Mouse (Mus musculus): ENCODE results near the gene Ino80e.

Ino80e gene

GRCm38 (mm10) chr7:126856741-126857420 lies 5.3 kb downstream of the Ino80e start:
- DNase-seq (ENCODE audit: low spot score in 2 of 2) = peak; percentile 52 to 56

- DNase-seq (ENCODE audit: low spot score in 2 of 2) = no peak
These were observed 6.5 kb downstream of the Ino80e start for GRCm38 (mm10) chr7:126855641-126856040.

- DNase-seq (ENCODE audit: low spot score in 2 of 2) = no peak
These were observed 8.7 kb downstream of the Ino80e start for GRCm38 (mm10) chr7:126853454-126853853.

DNA sequence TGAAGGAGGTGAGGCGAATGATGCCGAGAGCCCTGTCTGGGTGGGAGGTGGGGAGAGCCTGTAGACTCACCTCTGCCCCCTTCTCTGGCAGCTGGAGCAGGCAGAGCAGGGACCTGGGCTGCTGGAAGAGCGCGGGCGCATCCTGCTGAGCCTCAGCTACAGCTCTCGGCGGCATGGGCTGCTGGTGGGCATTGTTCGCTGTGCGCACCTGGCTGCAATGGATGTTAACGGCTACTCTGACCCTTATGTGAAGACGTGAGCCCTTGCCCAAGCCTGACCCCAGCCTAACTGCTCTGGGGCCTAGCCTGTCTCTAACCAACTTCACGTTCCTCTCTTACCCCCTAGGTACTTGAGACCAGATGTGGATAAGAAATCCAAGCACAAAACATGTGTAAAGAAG lies 11.0 kb downstream of the Ino80e start:
- DNase-seq (ENCODE audit: low spot score in 2 of 2) = no peak

DNA sequence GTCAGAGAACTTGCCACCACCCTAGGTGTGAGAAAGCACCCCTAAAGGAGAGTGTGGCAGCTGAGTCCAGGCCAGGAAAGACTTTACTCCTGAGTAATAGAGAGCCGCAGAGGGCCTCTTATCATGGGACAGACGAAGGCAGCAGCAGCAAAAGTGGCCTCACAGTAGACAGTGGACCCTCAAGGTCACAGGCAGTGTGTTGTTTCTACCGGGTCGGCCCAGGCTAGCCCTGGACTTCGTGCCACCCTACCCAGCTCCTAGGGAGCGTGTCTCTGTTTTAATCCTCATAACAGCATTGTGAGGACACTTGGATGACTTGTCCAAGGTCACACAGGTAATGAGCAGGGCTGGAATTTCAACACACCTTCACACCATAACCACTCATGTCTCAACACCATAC lies 12.0 kb downstream of the Ino80e start:
- DNase-seq (ENCODE audit: low spot score in 2 of 2) = no peak

GRCm38 (mm10) chr7:126848794-126849193 lies 13.4 kb downstream of the Ino80e start:
- DNase-seq (ENCODE audit: low spot score in 2 of 2) = no peak

DNA sequence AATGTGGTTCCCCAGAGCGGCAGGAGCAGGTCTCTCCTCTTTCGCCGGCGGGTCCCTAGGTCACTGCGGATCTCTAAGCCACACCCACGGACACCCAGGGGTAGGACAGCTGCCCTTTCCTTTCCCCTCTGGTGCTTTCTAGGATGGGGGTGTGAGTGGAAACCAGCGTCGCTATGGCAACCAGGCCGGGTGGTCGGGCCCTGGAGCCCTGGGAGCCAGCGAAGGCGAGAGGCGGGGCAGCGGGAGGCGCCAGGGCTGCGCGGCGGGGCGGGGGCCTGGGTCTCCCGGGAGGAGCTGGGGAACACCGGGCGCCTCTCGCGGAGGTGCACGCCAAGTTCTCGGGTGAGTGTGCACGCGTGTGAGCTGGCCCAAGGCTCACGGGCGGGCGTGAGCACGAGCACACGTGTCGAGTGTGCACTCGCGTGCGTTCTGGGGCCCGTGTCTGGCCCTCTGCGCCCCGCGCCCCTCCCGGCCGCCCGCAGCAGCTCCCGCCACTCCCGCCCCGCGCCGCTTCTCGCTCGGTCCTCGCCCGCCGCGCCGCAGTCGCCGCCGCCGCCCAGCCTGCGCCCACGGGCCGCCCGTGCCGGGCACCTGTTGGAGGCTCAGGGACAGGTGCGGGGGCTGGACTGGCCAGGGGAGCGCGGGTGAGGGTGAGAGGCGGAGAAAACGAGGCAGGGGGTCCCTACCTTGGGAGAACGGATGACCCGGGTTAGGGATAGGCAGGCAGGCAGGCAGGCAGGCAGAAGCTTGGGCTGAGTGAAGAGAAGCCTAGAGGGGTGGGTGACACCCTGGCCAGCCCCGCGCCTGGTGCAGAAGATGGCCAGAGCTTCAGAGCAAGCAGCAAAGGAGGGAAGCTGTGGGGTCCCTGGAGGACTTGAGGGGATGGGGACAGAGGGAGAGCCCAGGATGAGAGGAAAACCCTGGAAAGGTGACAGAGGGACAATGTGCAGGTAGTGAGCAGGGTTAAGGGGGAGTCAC lies 14.5 kb downstream of the Ino80e start:
- no peak for DNase-seq (ENCODE audit: low spot score in 2 of 2)

- DNase-seq (ENCODE audit: low spot score in 2 of 2) = no peak
These were observed 15.1 kb downstream of the Ino80e start, which contains the start of gene Doc2a for GRCm38 (mm10) chr7:126847116-126847420. TSS of gene Doc2a (plus strand) at chr7:126847416.

DNA sequence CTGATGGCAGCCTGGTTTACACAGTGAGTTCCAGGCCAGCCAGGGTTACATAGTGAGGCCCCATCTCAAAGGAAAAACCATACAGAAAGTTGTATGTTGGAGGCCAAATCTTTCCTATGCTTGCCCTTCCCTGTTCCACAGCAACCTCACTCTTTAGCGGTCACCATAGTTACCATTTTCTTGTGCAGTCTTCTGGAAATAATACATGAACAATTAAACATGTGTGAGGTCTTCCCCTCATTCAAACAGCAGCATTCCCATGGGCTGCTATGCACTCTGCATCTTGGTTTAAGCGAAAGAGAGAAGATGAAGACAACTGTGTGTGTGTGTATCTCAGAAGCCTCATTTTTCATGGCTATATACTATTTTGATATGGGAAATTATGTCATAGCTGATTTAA lies 16.7 kb downstream of the Ino80e start:
- no peak for DNase-seq (ENCODE audit: low spot score in 2 of 2)

DNA sequence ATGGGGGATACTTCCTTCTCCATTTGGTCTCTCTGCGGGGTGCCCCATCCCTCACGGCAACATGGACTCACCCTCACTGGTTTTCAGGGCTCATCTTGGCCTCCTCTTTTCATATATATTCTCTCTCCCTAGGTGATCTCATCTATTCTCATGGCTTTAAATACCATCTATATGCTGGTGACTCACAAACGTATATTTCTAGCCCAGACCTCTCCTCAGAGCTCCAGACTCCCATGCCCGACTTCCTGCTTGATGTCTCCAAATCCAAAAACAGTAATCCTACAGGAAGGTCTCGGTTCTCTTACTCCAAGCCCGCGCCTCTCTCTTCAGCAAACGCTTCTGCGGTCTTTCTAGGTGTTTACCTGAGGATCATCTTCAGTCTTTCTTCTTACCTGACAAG lies 18.9 kb downstream of the Ino80e start:
- DNase-seq (ENCODE audit: low spot score in 2 of 2) = no peak

- DNase-seq (ENCODE audit: low spot score in 2 of 2) = no peak
These were observed 28.9 kb downstream of the Ino80e start for GRCm38 (mm10) chr7:126833294-126833693.

GRCm38 (mm10) chr7:126832036-126832598 lies 30.1 kb downstream of the Ino80e start:
- peak; percentile 74 to 86 for DNase-seq (ENCODE audit: low spot score in 2 of 2)

DNA sequence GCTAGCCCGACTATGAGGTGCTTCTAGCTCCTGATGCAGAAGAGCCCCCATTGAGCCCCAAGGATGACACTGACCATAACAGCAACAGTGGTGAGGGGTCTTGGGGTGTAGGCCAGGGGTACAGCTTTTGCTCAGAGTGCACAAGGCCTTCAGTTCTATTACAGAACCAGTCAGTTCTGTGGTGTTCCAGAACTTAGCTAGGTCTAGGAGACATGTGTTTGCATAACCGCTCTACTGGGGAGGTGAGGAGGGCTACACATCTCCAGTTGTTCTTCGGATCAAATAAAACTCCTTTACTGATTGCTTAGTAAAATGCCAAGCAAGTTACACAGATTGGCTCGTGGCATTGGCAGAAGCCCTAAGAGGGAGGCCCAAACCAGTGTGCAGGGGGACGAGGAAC lies 30.6 kb downstream of the Ino80e start, which contains the start of gene 4930451I11Rik:
TSS of gene 4930451I11Rik (minus strand) at position 101 of the 400 bp plus-strand sequence.
- no peak for DNase-seq (ENCODE audit: low spot score in 2 of 2)

DNA sequence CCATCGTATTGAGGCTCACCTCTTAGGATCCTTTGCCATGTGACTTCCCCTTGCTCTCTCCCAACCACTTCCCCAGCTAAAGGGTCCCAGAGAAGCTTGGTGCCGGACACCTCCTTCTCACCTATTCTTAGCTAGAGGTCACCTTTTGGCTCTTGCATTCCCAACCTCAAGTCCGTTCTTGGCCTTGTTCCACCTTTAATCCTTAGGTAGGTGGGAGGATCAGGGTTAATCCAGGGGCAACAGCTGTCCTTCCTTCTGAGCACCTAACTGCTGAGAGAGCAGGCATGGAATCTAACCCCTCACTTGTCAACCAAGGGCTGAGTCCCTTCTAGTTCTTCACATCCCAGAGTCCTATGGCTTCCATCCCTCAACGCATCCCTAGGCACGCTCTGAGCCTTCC lies 36.2 kb downstream of the Ino80e start:
- DNase-seq (ENCODE audit: low spot score in 2 of 2) = no peak

DNA sequence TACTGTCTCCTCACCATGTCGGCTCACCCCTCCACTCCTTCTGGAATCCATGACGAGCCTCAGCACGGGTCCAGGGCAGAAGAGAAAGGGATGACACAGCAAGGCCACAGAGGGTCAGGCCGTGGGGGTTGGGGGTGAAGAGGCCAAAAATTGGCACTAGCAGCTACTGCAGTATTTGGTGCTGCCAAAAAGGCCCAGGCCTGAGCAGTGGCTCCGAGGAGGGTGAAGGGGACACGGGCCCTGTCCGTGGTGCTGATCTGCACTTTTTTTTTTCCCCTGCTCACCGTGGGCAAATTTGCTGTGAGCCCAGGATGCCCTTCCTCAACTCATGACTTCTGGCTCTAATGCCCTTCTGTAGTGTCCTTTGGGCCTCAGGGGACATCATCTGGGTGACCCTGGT lies 36.8 kb downstream of the Ino80e start:
- DNase-seq (ENCODE audit: low spot score in 2 of 2) = no peak

GRCm38 (mm10) chr7:126823940-126824339 lies 38.2 kb downstream of the Ino80e start:
- no peak for DNase-seq (ENCODE audit: low spot score in 2 of 2)

DNA sequence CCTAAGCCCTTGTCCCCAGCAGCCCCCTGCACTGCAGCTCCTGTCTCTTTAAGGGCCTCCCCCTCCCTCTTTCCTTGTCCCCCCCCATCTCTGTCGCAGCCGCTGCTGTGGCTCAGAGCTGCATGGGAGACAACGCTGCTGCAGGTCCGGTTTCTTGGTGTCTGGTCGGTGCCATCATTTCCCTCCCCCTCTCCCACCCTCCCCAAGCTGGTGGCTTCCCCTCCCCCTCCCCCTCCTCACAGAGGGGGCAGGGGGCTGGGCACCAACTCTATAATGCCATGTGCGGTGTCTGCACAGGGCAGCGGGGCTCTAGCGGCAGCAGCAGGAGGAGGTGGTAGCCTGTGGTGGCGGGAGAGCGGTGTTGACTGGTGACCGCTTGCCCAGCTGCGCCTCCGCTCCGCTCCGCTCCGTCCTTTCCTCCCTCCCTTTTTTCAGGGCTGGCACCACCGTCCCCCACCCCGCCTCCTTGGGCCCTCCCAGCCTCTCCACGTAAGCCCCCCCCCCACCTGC lies 38.9 kb downstream of the Ino80e start:
- no peak for DNase-seq (ENCODE audit: low spot score in 2 of 2)

GRCm38 (mm10) chr7:126822741-126823140 lies 39.4 kb downstream of the Ino80e start:
- no peak for DNase-seq (ENCODE audit: low spot score in 2 of 2)

GRCm38 (mm10) chr7:126821835-126822511 lies 40.2 kb downstream of the Ino80e start:
- peak; percentile 40 to 80 for DNase-seq (ENCODE audit: low spot score in 2 of 2)

DNA sequence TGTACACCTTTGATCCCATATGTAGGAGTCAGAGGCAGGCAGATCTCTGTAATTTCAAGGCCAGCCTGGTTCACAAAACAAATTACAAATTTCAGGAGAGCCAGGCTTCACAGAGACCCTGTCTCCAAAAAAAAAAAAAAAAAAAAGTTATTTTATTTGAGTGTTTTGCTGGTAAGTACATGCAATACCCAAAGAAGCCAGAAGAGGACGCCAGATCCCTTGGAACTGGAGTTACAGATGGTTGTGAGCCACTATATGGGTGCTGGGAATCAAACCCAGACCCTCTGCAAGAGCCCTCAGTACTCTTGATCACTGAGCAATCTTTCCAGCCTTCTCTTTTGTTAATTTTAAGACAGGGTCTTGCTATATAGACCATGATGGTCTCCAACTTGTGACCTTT lies 43.4 kb downstream of the Ino80e start:
- DNase-seq (ENCODE audit: low spot score in 2 of 2) = no peak

GRCm38 (mm10) chr7:126817595-126817994 lies 44.6 kb downstream of the Ino80e start:
- DNase-seq (ENCODE audit: low spot score in 2 of 2) = no peak

- no peak for DNase-seq (ENCODE audit: low spot score in 2 of 2)
These were observed 45.7 kb downstream of the Ino80e start for GRCm38 (mm10) chr7:126816494-126816893.
